Mouse (Mus musculus): ENCODE results near the gene Wnt3. TPM values are rescaled to one million over a fixed set of nuclear protein-coding genes. Genes with fewer than 3 reads are reported as not detected.
A peak's percentile ranks its signal among the peaks of the same experiment; 100 is the strongest.
"Not testable (repeated sequence)": the region's sequence is repeated elsewhere in the genome, so short reads cannot be mapped to it uniquely, and the experiment has no call there.

Wnt3 gene
- total RNA-seq, 2 experiments from 2014 or later = 1.4 to 1.5 TPM

GRCm38 (mm10) chr11:103758054-103758453, 15.9 kb upstream of the Wnt3 start:
- DNase-seq (ENCODE audit: low spot score in 2 of 2) = no peak
- TF ChIP-seq CTCF (conservative IDR thresholded peaks at IDR 0.05) = peak; percentile 70
- no peak overlapping the region for H3K4me3 ChIP-seq
- H3K27ac ChIP-seq = no peak overlapping the region

DNA sequence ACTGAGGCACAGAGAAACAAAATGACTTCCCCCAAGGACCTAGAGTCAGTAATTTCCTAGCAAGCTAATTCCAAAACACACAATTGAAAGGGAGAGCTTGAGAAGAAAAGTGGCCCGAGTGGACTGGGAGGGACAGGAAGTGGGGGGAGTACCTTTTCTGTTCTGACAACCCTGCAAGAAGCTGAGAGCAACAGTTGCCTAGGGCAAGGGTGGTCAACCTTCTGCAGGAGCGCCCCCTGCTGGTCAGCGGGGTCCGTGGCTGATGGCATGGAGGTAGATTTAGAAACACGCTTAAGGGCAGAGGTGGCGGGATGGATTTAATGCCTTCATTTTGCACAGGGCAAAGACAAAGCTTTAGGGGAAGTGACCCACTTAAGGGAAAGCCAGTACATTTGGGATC, 15.2 kb upstream of the Wnt3 start:
- Histone ChIP-seq H3K4me3 (no peak overlapping the region), H3K27ac (no peak overlapping the region)
- TF ChIP-seq CTCF (conservative IDR thresholded peaks at IDR 0.05) = peak; percentile 89
- DNase-seq (ENCODE audit: low spot score in 2 of 2) = peak; percentile 22 to 77

GRCm38 (mm10) chr11:103760101-103760500, 13.8 kb upstream of the Wnt3 start:
- DNase-seq (ENCODE audit: low spot score in 2 of 2) = no peak
- Histone ChIP-seq H3K4me3 (no peak overlapping the region), H3K27ac (no peak overlapping the region)
- TF ChIP-seq CTCF (conservative IDR thresholded peaks at IDR 0.05) = peak; percentile 33

DNA sequence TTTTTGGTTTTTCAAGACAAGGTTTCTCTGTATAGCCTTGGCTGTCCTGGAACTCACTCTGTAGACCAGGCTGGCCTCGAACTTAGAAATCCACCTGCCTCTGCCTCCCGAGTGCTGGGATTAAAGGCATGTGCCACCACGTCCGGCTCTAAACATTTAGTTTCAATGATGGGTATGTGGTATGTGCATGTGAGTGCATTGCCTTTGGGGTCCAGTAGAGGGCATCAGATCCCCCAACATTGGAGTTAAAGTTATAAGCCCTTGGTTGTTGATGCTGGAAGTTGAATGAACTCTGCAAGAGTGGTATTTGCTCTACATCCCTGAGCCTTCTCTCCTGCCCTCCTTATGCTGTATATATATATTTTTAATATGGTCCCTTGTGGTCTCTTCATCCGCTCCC, 13.1 kb upstream of the Wnt3 start:
- H3K27ac ChIP-seq; H3K4me3 ChIP-seq; DNase-seq (ENCODE audit: low spot score in 2 of 2): not testable (repeated sequence)
- peak; percentile 36 for TF ChIP-seq CTCF (conservative IDR thresholded peaks at IDR 0.05)

DNA sequence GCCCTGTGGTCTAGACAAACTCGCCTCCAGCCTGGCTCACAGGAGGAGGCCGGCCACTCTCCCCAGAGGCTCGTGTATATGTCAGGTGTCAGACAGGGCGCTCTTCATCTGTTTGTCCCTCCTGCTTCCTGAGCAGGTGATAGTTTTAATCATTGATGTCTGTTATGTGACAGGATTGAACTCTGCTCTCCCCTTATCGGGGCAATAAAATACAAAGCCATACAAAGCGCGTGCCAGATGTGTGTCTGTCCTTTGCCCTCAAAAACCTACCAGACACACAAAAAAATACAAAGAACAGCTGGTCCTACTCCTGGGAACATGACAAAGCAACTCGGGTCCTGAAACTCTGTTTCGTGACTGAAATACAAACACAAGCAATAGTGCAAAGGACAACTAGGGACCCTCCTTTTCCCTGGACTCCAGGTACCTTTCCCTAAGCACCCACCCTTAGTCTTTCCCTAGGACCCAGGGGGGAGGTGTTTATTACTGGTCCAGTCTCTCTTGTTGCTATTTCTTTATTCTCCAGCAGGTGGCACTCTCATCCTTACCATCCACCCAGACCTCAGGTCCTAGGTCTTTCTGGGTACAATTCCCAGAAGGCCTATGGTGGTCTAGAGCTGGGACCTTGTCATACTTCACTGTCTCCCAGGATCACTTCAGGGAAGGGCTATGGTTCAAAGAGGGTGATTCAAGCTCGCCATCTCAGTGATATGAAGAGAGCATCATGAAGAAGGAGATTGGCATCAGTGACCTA, 10.4 kb upstream of the Wnt3 start:
- Histone ChIP-seq H3K4me3 (no peak overlapping the region), H3K27ac (no peak overlapping the region)
- peak; percentile 48 to 69 for DNase-seq (ENCODE audit: low spot score in 2 of 2)
- TF ChIP-seq CTCF (conservative IDR thresholded peaks at IDR 0.05) = peak; percentile 96

- no peak overlapping the region for H3K27ac ChIP-seq
- TF ChIP-seq CTCF (conservative IDR thresholded peaks at IDR 0.05) = no peak
- no peak for DNase-seq (ENCODE audit: low spot score in 2 of 2)
- H3K4me3 ChIP-seq = no peak overlapping the region
Measured at GRCm38 (mm10) chr11:103764601-103765000, 9.3 kb upstream of the Wnt3 start.

GRCm38 (mm10) chr11:103765556-103766011, 8.4 kb upstream of the Wnt3 start:
- H3K4me3 ChIP-seq = no peak overlapping the region
- TF ChIP-seq CTCF (conservative IDR thresholded peaks at IDR 0.05) = no peak
- H3K27ac ChIP-seq = no peak overlapping the region
- no peak for DNase-seq (ENCODE audit: low spot score in 2 of 2)

DNA sequence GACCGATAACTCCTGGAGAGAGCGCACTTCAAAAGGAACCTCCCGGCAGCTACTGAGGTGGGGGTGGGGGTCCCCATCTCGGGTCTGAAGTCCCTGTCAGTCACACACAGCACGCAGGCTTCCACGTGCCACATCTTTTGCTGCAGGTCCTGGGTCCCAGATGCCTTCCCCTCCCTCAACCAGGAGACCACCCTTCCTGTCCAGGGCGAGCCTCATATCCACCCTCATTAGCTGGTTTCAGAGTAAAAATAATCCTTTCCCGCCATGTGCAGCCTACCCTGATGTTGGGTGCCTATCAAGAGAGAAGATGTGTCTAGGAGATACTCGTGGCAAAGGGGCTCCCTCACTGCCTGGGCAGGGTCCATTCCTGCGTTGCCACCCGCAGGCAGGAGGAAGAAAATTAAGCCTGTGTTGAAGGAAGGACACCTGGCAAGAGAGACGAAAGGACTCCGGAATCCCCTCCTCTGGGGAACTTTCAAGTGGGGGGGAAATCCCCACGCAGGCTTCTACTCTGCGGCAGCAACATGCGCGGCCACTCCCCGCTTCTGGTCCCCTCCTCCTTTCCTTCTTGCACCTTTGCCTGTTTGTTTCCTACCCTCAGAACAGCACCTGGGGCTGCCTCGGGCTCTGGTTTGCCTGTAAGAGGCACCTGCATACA, 2.7 kb upstream of the Wnt3 start:
- H3K27ac ChIP-seq = no peak overlapping the region
- no peak for TF ChIP-seq CTCF (conservative IDR thresholded peaks at IDR 0.05)
- H3K4me3 ChIP-seq = no peak overlapping the region
- DNase-seq (ENCODE audit: low spot score in 2 of 2) = no peak

GRCm38 (mm10) chr11:103772505-103773386, 1.2 kb upstream of the Wnt3 start:
- TF ChIP-seq CTCF (conservative IDR thresholded peaks at IDR 0.05) = no peak
- H3K4me3 ChIP-seq = no peak overlapping the region; the same call in 1 of the 2 replicates
- no peak for DNase-seq (ENCODE audit: low spot score in 2 of 2)
- no peak overlapping the region for H3K27ac ChIP-seq

GRCm38 (mm10) chr11:103774228-103774530, 229 bp downstream of the Wnt3 start:
- DNase-seq (ENCODE audit: low spot score in 2 of 2) = no peak
- TF ChIP-seq CTCF (conservative IDR thresholded peaks at IDR 0.05) = no peak
- no peak overlapping the region for H3K27ac ChIP-seq
- peak overlapping the region; percentile 32; the same call in 1 of the 2 replicates for H3K4me3 ChIP-seq

- peak in 1 of 2 experiments; percentile 17 for DNase-seq (ENCODE audit: low spot score in 2 of 2)
- no peak overlapping the region for H3K27ac ChIP-seq
- no peak for TF ChIP-seq CTCF (conservative IDR thresholded peaks at IDR 0.05)
- H3K4me3 ChIP-seq = no peak overlapping the region
Measured at GRCm38 (mm10) chr11:103780152-103780551, 6.2 kb downstream of the Wnt3 start.

DNA sequence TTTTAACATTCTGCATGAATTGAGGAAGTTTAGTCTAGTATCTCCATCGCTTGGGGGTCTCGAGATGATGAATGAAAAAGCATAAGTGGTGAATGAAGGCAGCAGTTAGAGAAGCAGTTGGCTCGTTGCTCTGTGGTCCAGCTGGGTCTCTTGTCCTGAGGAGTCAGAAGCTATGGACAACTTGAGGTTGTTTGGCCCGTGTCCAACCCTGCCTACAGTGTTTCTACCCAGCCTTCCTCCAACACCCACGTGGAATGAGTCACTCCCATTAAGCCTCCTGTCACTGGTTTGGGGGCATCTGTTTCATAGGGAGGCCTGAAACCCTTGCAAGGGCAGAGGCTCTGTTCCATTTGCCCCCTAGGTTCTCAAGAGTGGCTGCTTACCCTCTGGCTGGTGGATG, 16.0 kb downstream of the Wnt3 start:
- TF ChIP-seq CTCF (conservative IDR thresholded peaks at IDR 0.05) = no peak
- H3K4me3 ChIP-seq = no peak overlapping the region
- H3K27ac ChIP-seq = no peak overlapping the region
- DNase-seq (ENCODE audit: low spot score in 2 of 2) = no peak

- H3K27ac ChIP-seq = no peak overlapping the region
- DNase-seq (ENCODE audit: low spot score in 2 of 2) = no peak
- no peak overlapping the region for H3K4me3 ChIP-seq
- no peak for TF ChIP-seq CTCF (conservative IDR thresholded peaks at IDR 0.05)
Measured at GRCm38 (mm10) chr11:103801128-103801527, 27.2 kb downstream of the Wnt3 start.

All from layer of hippocampus, adult 2 months (tissue).